Mouse (Mus musculus): ENCODE results near the gene Erc2.

DNA sequence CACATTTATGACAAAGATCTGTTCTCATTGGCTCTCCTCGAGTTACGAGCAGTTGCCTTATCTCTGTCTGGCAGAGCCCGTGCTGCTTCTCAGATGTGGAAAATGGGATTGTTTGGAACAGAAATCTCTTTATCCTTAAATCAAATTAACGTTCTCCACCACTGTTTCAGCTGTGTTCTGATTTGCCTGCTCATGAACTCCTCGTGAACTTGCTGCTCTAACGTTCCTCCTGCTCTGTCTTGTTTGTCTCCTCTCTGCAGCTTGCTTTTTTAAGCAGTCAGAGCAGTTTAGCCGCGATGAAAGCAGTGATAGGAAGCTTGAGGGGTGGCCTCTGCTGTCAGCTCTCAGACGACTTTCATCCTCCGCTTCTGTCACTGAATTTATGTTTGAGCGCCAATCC is 32.4 kb downstream of the Erc2 start:
- no peak for TF ChIP-seq CTCF (IDR thresholded peaks at IDR 0.05; ENCODE audit: low read depth)
- no peak for TF ChIP-seq EP300 (IDR thresholded peaks at IDR 0.05; ENCODE audit: low read depth)

Data from liver, postnatal 0 days (tissue).